Mouse (Mus musculus): ENCODE results near the gene Pkd1l2.

Pkd1l2 gene

DNA sequence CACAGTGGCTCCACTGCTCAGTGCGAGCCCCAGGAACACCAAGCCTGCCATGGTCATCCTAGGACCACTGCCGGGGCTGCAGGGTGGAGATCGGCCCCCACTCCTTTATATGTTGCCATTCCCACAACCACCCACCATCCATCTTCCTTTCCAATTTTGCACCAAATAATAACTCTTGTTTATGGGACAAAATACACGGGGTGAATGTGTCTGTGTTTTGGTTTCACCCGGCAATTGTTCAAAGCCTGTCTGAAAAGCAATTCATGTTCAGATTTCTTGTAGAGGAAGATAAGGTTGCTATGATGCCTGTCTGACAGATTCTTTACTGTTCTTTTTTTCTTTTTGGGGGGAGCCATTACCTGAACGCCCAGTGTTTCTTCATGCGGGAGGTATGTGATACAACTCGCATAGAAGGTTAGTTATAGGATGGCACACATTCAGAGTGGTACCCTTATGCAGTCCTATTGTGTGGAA lies at the start of gene Pkd1l2:
Gene Pkd1l2, minus strand, starts transcription at position 51 of the 474 bp plus-strand sequence.
- DNase-seq (ENCODE audit: low read depth) = no peak

DNA sequence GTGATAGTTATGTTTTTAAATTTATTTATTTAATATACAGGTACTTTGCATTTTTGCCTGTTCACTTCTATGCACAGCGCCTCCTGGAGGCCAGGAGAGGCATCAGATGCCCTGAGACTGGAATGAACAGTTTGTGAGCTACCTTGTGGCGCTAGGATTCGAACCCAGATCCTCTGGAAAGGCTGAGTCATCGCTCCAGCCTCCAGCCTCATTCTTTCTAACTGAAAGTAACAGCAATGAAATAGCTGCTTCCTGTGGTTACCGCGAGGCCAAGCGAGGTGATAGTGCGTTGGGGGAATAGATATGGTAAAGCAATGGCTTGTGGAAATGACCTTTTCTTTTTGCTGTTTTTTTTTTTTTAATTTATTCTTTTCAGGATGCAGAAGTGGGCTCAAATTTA lies 44.8 kb upstream of the Pkd1l2 start:
- DNase-seq (ENCODE audit: low read depth) = no peak

DNA sequence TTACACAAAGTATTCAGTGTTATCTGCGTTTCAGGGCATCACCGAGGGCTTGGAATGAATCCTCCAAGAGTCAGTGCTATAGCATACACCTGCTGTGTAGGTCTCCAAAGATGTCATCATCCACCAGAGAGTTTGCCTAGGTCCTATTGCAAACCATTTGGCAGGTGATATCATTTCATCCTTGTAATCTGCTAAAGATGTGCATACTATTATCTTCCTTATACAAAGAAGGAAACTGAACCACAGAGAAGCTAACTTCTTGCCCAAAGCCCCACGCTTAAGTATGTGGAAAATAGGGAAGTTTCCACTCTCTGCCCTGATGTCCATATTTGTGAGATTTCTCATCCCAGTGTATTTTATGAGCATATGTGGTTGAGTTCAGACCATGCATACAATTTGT lies 44.2 kb upstream of the Pkd1l2 start:
- DNase-seq (ENCODE audit: low read depth) = no peak

DNA sequence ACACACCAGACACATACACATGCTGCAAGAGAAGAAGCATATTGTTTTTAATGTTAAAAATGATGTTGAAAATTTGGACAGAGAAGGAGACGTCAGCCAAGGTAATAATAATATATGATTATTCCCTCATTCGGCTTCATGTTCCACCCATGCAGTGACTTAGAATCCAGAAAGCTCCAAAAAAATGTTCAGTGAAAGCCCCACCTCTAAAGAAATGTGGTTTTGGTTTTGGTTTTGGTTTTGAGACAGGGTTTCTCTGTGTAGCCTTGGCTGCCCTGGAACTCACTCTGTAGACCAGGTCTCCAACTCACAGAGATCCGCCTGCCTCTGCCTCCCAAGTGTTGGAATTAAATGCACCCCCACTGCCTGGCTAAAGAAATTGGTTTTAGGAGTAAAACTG lies 43.6 kb upstream of the Pkd1l2 start:
- no peak for DNase-seq (ENCODE audit: low read depth)

DNA sequence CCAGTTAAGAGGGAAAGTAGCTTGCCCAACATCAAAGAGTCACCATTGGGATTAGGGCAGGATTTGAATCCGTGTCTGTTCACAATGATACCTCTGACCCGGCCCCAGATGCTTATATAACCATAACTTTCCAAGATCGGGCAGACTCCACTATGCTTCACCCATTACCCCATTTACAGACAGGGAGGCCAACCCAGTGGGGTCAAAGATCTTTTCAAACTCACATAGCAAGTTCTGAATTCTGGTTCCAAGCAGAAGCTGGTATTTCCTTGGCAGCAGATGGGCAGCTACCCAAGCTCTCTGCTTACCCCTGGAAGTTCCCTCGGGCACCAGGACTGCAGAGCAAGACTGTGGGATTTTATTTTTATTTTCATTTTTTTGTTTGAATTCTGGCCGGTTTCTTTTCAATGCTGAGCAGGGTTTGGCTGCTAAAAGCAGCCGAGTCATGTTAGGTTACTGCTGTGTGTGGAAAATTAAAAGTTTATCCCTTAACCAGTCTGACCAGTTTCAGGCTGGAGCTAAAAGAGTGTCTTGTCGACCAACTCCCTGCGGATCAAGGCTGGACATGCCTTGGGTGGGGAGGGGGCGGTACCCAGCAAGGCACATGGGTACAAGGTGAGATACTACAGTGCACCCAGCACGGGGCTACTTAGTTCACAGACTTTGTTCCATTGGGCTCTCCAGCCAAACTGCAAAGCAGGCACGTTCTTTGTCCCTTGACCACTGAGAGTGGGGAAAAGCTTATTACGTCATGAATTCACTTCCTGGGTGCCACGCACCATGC lies 41.8 kb upstream of the Pkd1l2 start:
- no peak for DNase-seq (ENCODE audit: low read depth)

DNA sequence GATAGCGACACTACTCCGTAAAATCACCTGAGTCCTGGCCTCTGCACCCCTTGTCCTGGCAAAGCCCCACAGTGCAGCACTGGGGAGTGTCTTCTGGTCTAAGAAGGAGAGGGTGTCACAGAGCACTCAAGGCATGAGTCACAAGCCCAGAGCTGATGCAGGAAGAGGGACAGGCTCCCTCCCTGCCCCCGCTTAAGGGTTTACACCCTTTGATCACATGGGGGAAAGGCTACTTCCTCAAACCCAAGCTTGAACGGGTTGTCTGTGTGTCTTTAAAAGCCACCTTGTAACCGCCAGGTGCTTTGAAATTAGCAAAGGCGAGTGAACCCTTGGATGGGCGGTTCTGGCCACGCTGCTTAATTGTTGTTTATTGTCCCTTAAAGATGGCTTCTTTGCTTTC lies 39.0 kb upstream of the Pkd1l2 start:
- DNase-seq (ENCODE audit: low read depth) = no peak

DNA sequence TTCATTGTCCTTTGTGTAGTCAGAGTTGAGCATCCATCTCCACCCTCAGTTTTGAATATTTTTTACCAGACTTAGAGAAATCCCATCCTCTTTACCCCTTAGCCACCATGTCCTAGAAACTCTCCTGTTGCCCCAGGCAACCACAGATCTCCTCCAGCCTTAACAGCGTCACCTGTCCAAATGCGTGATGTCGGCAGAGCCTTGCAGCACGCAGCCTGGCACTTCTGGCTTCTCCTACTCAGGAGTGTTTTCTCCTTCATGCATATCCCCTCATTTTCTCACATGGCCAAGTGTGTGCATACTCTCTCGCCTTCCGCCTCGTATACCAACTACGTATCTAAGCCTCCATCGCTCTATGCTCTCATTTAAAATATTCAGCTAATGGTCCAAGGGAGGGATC lies 36.2 kb upstream of the Pkd1l2 start:
- no peak for DNase-seq (ENCODE audit: low read depth)

DNA sequence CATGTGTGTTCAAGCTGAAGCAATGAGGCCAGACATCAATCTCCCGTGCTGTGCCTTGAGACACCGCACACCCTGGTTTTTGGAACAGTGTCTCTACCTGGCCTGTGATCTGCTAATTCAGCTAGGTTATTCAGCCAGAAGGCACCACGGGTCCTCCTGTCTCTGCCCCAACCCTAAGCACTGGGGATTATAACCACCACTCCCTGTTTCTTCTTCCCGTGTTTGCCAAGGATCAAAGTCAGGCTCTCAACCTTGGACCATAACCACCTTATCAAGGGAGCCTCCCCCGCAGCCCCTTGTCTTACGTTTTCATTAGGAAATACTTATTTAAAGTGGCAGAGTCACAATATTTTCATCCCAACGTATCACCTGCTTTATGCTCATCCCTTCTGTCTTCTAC lies 34.3 kb upstream of the Pkd1l2 start:
- DNase-seq (ENCODE audit: low read depth) = no peak

DNA sequence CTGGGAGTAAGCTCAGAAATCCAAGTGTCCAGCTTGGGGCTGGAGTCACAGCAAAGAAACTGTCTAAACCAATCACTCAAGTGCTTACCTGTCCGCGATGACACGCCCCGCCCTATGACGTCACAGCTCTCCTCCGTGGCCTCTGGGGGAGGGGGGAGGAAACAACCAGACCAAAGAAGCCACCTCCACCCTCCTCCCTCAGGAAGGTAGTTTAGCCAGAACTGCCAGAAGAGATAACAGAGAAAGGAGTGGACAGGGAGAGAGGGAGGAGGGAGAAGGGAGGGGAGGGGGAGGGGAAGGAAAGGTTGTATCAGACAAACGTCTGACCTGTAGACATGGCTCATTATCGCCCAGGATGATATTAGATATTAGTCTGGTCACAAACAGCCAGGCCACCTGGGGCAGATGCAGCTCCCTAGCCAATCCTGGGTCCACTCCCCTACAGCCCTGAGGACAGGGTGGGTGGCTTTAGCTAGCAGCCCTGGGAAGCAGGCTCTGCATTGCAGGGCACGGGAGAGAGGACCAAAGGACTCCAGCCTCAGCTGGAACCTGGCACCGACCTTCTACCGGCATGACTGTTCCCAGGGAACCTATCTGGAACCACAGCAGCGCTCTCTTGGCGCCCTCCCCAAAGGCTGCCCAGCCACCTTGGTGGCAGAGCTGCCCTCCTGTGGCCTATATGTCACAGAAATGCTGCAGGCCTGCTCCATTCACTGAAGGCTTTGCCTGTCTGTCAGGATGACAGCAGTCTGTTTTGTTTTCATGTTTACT lies 33.6 kb upstream of the Pkd1l2 start:
- DNase-seq (ENCODE audit: low read depth) = no peak

DNA sequence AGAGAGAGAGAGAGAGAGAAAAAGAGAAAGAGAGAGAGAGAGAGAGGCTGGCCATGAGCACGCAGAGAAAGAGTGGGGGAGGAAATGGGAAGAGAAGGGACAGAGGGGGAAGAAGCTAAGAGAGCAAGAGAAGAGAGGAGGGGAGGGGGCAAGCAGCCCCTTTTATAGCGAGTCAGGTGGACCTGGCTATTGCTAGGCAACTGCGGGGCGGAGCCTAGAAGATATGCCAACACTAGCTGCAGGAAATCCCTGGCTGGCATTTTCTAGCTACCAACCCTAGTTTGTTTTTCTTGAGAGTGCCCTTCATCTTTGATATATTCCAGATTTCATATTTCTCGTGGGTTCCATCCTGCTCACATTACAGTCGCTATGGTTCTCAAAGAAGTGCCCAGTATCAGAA lies 32.8 kb upstream of the Pkd1l2 start:
- no peak for DNase-seq (ENCODE audit: low read depth)

DNA sequence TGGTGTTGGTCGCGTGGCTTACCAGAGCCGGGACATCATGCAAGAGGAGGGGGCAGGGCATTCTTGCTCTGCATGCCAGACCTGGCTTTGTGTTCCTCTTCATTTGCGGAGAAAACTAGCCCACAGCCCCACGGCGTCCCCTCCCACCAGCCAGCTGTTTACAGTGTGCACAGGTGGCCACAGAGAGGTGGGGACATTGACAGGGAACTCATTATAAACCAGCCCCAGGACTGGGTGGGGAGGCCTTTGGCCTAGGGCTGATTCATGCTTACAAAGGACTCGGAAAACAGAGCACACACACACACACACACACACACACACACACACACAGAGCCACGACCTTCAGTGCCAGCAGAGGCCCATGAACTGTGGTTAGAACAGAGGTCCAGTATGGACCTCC lies 30.0 kb upstream of the Pkd1l2 start:
- DNase-seq (ENCODE audit: low read depth) = no peak

DNA sequence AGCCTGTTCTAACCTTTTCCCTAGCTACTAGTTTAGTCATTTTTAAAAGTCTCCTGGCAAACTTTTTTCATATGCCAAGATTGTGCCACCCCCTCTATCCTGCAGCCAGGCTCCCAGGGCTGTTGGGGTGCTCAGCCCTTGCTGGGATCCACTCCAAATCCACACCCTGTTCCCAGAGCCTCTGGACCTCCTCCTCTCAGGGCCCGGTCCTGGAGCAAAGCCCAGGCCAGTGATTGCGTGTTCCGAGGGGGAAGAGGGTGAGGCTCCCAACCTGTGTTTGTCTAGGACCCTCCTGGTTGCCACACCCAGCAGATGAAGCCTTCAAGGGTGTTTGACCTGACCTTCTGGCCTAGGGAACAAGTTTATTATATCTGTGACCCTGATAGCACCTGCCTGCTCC lies 29.4 kb upstream of the Pkd1l2 start:
- peak; percentile 22 for DNase-seq (ENCODE audit: low read depth)

DNA sequence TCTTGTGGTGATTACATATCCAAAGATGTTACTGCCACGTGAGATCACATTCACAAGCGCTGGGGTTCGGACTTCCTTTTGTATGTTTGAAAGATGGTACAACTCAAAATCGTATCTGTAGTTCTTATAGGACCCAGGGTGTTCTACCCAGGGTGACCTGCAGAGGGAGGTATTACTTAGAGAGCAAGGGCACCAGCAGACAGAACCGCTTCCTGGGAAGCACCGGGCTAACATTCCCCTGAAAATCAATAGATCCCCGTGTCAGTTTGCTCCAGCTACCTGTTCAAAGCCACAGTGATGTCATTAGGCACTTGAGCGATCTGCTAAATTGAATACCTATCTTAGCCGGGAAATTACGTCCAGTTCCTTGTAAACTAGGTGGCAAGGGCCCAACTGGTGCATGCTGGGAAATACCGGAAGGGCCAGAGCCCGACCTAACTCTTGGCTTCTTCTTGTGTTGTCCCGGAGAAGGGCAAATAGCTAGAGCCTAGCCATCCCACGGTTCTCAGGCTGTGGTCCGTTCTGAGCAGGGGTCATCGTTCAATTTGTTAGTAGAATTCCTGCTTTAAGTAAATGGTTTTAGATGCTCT lies 27.6 kb upstream of the Pkd1l2 start:
- peak; percentile 62 for DNase-seq (ENCODE audit: low read depth)

DNA sequence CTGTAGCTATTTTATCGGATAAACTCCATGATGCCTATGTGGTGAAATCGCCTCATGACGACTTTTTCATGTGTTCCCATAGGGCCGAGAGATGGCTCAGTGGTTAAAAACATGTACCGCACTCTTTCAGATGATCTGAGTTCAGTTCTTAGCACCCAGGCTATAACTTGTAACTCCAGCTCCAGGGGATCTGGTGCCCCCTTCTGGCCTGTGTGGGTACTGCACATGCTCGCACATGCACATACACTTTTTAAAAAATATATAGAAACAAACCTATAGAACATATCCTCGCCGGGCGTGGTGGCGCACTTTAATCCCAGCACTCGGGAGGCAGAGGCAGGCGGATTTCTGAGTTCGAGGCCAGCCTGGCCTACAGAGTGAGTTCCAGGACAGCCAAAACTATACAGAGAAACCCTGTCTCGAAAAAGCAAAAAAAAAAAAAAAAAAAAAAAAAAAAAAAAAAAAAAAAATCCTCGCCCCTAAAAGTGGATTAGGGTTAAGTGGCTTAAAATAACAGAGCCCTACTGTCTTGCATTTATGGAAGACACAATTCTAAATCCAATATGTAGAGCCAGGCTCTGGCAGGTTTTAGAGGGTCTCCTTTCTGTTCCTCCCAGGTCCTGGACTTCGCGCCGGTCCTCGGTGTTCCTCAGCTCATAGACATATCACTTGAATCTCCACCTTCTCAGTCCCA lies 26.9 kb upstream of the Pkd1l2 start:
- DNase-seq (ENCODE audit: low read depth) = no peak

DNA sequence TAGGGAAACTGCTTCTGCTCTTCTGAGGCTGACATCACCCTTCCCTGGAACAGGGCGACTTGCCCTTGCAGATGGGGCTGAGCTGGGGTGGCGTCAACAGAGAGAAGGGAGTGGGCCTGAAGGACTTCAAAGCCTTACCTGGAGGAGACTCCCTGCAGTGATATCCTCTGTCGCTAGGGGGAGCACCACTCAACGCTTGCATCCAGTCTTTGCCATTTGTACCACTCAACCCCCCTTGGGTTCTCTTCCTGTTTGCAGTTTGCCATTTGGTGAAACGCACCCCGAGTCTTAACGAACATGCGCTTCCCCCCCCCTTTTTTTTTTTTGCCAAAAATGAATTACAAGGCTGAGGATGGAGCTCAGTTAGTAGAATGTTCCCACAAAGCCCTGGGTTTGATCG lies 25.3 kb upstream of the Pkd1l2 start:
- peak; percentile 74 for DNase-seq (ENCODE audit: low read depth)

DNA sequence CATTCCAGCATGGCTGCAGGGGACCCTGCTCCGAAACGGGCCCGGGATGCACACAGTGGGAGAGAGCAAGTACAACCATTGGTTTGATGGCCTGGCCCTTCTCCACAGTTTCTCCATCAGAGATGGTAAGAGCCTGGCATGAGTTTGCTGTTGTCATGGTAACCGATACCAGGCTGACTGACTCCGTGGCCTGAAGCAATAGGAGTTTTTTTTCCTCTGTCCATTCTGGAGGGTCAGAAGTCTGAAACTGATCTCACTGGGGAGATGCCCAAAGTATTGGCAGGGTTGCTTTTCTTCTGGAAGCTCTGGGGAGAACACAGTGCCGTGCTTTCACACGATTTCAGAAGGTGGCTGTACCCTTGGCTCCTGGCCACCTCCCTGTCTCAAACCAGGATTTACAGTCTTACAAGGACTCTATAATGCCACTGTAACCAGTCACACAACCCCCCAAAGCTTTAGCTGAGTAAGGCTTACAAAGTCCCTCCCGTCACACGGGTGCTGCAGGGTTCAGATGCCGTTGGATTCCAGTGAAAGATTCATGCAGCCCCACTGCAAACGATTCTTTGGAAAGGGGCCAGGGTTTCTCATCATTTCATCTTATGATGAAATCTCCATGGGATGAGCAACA lies 15.4 kb upstream of the Pkd1l2 start:
- DNase-seq (ENCODE audit: low read depth) = peak; percentile 94

DNA sequence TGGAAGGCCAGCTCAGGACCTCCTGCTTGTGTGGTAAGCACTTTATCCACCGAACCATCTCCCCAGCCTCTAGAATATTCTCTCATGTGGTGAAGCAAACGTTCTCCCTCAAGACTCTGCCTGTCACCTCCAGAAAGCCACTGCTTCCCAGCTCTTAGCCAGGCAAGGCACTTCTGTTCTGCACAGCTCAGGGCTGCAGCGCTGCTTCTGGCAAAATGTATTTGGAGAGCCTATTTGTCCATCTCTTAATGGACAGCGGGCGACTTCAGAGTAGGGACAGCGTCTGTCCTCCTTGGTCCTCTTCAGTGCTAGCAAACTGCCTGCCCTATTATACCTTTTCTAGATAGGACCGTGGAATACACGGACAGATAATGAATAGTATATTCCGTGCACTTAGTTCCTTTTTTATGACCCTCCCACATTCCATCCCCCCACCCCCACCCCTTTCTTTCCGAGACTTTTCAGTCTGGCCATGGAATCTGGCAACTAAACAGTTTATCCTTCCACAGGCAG lies 14.9 kb upstream of the Pkd1l2 start:
- DNase-seq (ENCODE audit: low read depth) = no peak

DNA sequence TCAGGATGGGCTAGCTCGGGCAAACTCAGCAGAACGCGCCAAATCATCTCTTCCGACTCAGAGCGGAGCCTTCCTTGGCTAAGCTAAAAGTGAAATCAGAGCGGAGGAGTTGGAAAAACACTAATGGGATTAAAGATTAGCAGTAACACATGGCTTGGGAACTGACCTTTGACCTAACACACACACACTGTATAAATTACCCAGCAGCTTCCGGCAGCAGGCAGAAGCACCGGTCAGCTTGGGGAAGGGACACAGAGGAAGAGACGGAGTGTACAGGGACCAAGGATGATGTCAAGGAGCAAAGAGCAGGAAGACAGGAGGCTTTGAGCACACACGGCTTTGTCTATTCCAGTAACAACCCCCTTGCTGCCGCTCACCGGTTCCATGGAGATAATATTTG lies 13.4 kb upstream of the Pkd1l2 start, which contains the start of gene Bco1:
Gene Bco1, plus strand, starts transcription at position 208 of the 400 bp plus-strand sequence.
- DNase-seq (ENCODE audit: low read depth) = no peak

DNA sequence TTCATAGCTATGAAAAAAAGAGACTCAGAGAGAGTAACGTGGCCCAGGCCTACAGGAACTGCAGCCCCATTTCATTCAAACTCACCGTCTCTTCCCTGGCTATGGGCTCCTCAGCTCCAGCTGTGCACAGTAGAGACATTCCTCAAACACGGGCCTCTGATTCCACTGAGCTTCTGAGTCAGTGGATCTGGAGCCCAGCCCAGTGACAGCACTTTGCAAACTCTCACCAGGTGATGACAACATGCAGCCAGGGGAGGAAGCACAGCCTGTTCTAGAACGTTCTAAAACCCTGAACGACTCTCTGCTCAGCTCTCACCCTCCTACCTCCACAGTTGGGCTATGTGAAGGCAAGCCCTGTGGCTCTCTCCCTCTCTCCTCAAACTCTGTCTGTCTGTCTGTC lies 11.8 kb upstream of the Pkd1l2 start:
- peak; percentile 87 for DNase-seq (ENCODE audit: low read depth)

DNA sequence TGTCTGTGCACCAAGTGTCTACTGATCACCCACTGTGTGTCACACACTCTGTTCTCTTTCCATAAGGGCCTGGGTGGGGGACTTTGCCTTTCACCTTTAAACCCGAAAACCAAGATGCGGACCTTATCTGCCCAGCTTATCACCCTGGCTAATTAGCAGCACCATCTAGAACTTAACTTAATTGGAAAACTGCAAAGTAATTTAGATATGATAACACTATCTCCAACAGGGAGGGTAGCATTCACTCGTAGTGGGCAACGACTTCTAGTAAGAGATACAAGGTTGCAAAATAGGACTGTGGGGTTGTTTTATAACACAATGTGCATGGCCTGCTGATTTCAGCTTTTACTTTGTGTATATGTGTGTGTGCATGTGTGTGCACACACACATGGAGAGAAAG lies 7.6 kb upstream of the Pkd1l2 start:
- no peak for DNase-seq (ENCODE audit: low read depth)

DNA sequence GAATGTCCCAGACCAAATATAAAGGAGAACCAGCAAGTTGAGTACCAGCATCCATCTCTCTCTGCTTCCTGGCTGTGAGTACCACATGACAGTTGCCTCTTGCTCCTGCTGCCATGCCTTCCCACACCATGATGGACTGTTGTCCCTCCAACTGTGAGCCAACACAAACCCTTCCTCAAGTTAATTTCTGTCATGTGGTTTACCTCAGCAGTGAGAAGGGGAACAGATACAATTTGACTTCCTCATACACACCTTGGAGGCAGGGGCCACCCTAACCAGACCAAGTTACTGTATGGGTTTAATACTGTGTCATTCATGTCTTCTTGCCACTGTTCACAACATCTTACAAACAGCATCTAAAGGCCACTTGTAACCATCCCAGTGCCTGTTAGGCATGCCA lies 4.8 kb upstream of the Pkd1l2 start:
- no peak for DNase-seq (ENCODE audit: low read depth)

DNA sequence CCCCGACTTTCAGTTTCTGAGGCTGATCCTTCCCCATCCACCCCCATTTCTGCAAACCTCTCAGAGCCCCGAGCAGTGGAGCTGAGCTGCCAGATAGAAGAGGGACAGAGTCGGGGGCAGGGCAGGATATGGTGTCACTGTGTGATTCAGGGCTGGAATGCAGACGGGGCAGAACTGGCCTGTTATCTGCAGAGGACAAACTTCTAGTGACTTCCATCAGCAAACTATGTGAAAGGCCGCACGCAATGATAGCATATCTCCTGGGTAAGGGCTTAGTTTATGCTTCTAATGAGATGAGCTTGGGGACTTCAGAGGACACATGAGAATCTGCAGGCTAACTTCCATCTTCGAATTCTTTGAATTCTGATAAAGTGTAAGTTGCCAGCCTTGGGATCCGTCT lies 3.3 kb upstream of the Pkd1l2 start:
- no peak for DNase-seq (ENCODE audit: low read depth)
